Mouse (Mus musculus): Measurements from ENCODE around the gene Ptpn11. TPM values are rescaled to one million over a fixed set of nuclear protein-coding genes. Genes with fewer than 3 reads are reported as not detected.

Ptpn11 gene
- polyA plus RNA-seq, 1 experiment = 78.7 TPM

GRCm38 (mm10) chr5:121191584-121191906, 348 bp upstream of the Ptpn11 start:
- TF ChIP-seq TCF12 (IDR thresholded peaks at IDR 0.05; ENCODE audit: insufficient read depth, poor library complexity, severe bottlenecking) (no peak), POLR2A (IDR thresholded peaks at IDR 0.05; ENCODE audit: insufficient read length, low read depth) (no peak), MYOG (IDR thresholded peaks at IDR 0.05; ENCODE audit: control insufficient read depth in 1 of 3, insufficient read depth in 1 of 3, insufficient read length in 2 of 3, low read depth in 2 of 3) (no peak), POLR2AphosphoS2 (IDR thresholded peaks at IDR 0.05; ENCODE audit: insufficient read length, low read depth) (no peak), MAX (IDR thresholded peaks at IDR 0.05; ENCODE audit: low read depth) (no peak), REST (IDR thresholded peaks at IDR 0.05; ENCODE audit: insufficient read depth, insufficient read length) (no peak), CEBPB (IDR thresholded peaks at IDR 0.05; ENCODE audit: insufficient read depth, poor library complexity, severe bottlenecking) (no peak), TCF3 (IDR thresholded peaks at IDR 0.05; ENCODE audit: insufficient read length, low read depth) (no peak), SRF (IDR thresholded peaks at IDR 0.05; ENCODE audit: control insufficient read depth, insufficient read length, low read depth) (no peak), E2F4 (IDR thresholded peaks at IDR 0.05; ENCODE audit: insufficient read depth) (no peak), MYOD1 (IDR thresholded peaks at IDR 0.05; ENCODE audit: control insufficient read depth in 1 of 3, insufficient read length in 2 of 3, low read depth in 2 of 3) (no peak), USF1 (IDR thresholded peaks at IDR 0.05; ENCODE audit: low read depth) (no peak)
- no peaks in the 10 kb centered on the region for H3K27me3 ChIP-seq (ENCODE audit: control insufficient read depth, insufficient read depth, insufficient read length)
- peak overlapping the region; percentile 65 for H3K4me3 ChIP-seq
- peaks cover 42% of the 10 kb centered on the region for H3K79me2 ChIP-seq (ENCODE audit: control insufficient read depth, insufficient read depth)
- H3K4me2 ChIP-seq (ENCODE audit: low read depth) = peak overlapping the region; percentile 93
- no peaks in the 10 kb centered on the region for H3K36me3 ChIP-seq (ENCODE audit: control insufficient read depth, insufficient read depth)
- H3ac ChIP-seq (ENCODE audit: control insufficient read depth, insufficient read length) = peak overlapping the region; percentile 72

- TF ChIP-seq TCF3 (IDR thresholded peaks at IDR 0.05; ENCODE audit: insufficient read length, low read depth) = no peak
- H3K36me3 ChIP-seq (ENCODE audit: control insufficient read depth, insufficient read depth) = no peaks in the 10 kb centered on the region
- peak overlapping the region; percentile 65 for H3K4me3 ChIP-seq
- H3ac ChIP-seq (ENCODE audit: control insufficient read depth, insufficient read length) = peak overlapping the region; percentile 72
- peak overlapping the region; percentile 83 for H3K4me2 ChIP-seq (ENCODE audit: low read depth)
- no peaks in the 10 kb centered on the region for H3K27me3 ChIP-seq (ENCODE audit: control insufficient read depth, insufficient read depth, insufficient read length)
- peaks cover 55% of the 10 kb centered on the region for H3K79me2 ChIP-seq (ENCODE audit: control insufficient read depth, insufficient read depth)
These were observed 874 bp downstream of the Ptpn11 start for GRCm38 (mm10) chr5:121190210-121190835.

GRCm38 (mm10) chr5:121189182-121189581, 2.0 kb downstream of the Ptpn11 start:
- no peaks in the 10 kb centered on the region for H3K36me3 ChIP-seq (ENCODE audit: control insufficient read depth, insufficient read depth)
- no peak overlapping the region for H3ac ChIP-seq (ENCODE audit: control insufficient read depth, insufficient read length)
- no peaks in the 10 kb centered on the region for H3K27me3 ChIP-seq (ENCODE audit: control insufficient read depth, insufficient read depth, insufficient read length)
- peak overlapping the region; percentile 65 for H3K4me3 ChIP-seq
- no peak overlapping the region for H3K4me2 ChIP-seq (ENCODE audit: low read depth)
- TF ChIP-seq USF1 (IDR thresholded peaks at IDR 0.05; ENCODE audit: low read depth) (no peak), REST (IDR thresholded peaks at IDR 0.05; ENCODE audit: insufficient read depth, insufficient read length) (no peak), SRF (IDR thresholded peaks at IDR 0.05; ENCODE audit: control insufficient read depth, insufficient read length, low read depth) (no peak), MYOD1 (IDR thresholded peaks at IDR 0.05; ENCODE audit: control insufficient read depth in 1 of 3, insufficient read length in 2 of 3, low read depth in 2 of 3) (no peak), TCF12 (IDR thresholded peaks at IDR 0.05; ENCODE audit: insufficient read depth, poor library complexity, severe bottlenecking) (no peak), TCF3 (IDR thresholded peaks at IDR 0.05; ENCODE audit: insufficient read length, low read depth) (no peak), CEBPB (IDR thresholded peaks at IDR 0.05; ENCODE audit: insufficient read depth, poor library complexity, severe bottlenecking) (no peak), POLR2A (IDR thresholded peaks at IDR 0.05; ENCODE audit: insufficient read length, low read depth) (no peak), POLR2AphosphoS2 (IDR thresholded peaks at IDR 0.05; ENCODE audit: insufficient read length, low read depth) (no peak), E2F4 (IDR thresholded peaks at IDR 0.05; ENCODE audit: insufficient read depth) (no peak), MYOG (IDR thresholded peaks at IDR 0.05; ENCODE audit: control insufficient read depth in 1 of 3, insufficient read depth in 1 of 3, insufficient read length in 2 of 3, low read depth in 2 of 3) (no peak), MAX (IDR thresholded peaks at IDR 0.05; ENCODE audit: low read depth) (no peak)
- peaks cover 66% of the 10 kb centered on the region for H3K79me2 ChIP-seq (ENCODE audit: control insufficient read depth, insufficient read depth)

- H3ac ChIP-seq (ENCODE audit: control insufficient read depth, insufficient read length) = no peak overlapping the region
These were observed 2.9 kb downstream of the Ptpn11 start for GRCm38 (mm10) chr5:121188265-121188664.

More at GRCm38 (mm10) chr5:121188265-121188664, 2.9 kb downstream of the Ptpn11 start:
- H3K4me2 ChIP-seq (ENCODE audit: low read depth) = no peak overlapping the region
- H3K36me3 ChIP-seq (ENCODE audit: control insufficient read depth, insufficient read depth) = no peaks in the 10 kb centered on the region
- no peak for TF ChIP-seq POLR2AphosphoS2 (IDR thresholded peaks at IDR 0.05; ENCODE audit: insufficient read length, low read depth)
- no peak for TF ChIP-seq SRF (IDR thresholded peaks at IDR 0.05; ENCODE audit: control insufficient read depth, insufficient read length, low read depth)
- no peak for TF ChIP-seq POLR2A (IDR thresholded peaks at IDR 0.05; ENCODE audit: insufficient read length, low read depth)
- no peak for TF ChIP-seq TCF12 (IDR thresholded peaks at IDR 0.05; ENCODE audit: insufficient read depth, poor library complexity, severe bottlenecking)
- no peak for TF ChIP-seq TCF3 (IDR thresholded peaks at IDR 0.05; ENCODE audit: insufficient read length, low read depth)
- no peak for TF ChIP-seq E2F4 (IDR thresholded peaks at IDR 0.05; ENCODE audit: insufficient read depth)
- TF ChIP-seq MYOD1 (IDR thresholded peaks at IDR 0.05; ENCODE audit: control insufficient read depth in 1 of 3, insufficient read length in 2 of 3, low read depth in 2 of 3) = no peak
- TF ChIP-seq CEBPB (IDR thresholded peaks at IDR 0.05; ENCODE audit: insufficient read depth, poor library complexity, severe bottlenecking) = no peak
- TF ChIP-seq USF1 (IDR thresholded peaks at IDR 0.05; ENCODE audit: low read depth) = no peak
- TF ChIP-seq MAX (IDR thresholded peaks at IDR 0.05; ENCODE audit: low read depth) = no peak
- TF ChIP-seq MYOG (IDR thresholded peaks at IDR 0.05; ENCODE audit: control insufficient read depth in 1 of 3, insufficient read depth in 1 of 3, insufficient read length in 2 of 3, low read depth in 2 of 3) = no peak
- no peak for TF ChIP-seq REST (IDR thresholded peaks at IDR 0.05; ENCODE audit: insufficient read depth, insufficient read length)
- H3K79me2 ChIP-seq (ENCODE audit: control insufficient read depth, insufficient read depth) = peaks cover 75% of the 10 kb centered on the region
- H3K4me3 ChIP-seq = no peak overlapping the region
- no peaks in the 10 kb centered on the region for H3K27me3 ChIP-seq (ENCODE audit: control insufficient read depth, insufficient read depth, insufficient read length)

Data from myocyte (in vitro differentiated cells).